Mouse (Mus musculus) bone marrow macrophage, adult 2 months (primary cell): ENCODE measurements around the gene Ccdc151.

Experiments
- CTCF ChIP-seq: IDR thresholded peaks from 2 replicates; pipeline ENCODE4 v1.5.1; 2012; ENCODE audit warnings: low read depth, mild to moderate bottlenecking, low read length, moderate library complexity
- POLR2A ChIP-seq: IDR thresholded peaks from 2 replicates; pipeline ENCODE4 v1.6.1; 2012; ENCODE audit warnings: mild to moderate bottlenecking, low read depth, low read length, borderline replicate concordance

GRCm38 (mm10) chr9:21959244-21959643 is 43.2 kb downstream of the Ccdc151 start:
- TF ChIP-seq POLR2A (no peak), CTCF (no peak)
